Mouse (Mus musculus) kidney, adult 11 months (tissue): ENCODE measurements around the gene Thpo.

ENCODE experiments used
- DNase-seq: peaks from one replicate; pipeline ENCODE4 v3.0.0; 2022

Gene Thpo

DNA sequence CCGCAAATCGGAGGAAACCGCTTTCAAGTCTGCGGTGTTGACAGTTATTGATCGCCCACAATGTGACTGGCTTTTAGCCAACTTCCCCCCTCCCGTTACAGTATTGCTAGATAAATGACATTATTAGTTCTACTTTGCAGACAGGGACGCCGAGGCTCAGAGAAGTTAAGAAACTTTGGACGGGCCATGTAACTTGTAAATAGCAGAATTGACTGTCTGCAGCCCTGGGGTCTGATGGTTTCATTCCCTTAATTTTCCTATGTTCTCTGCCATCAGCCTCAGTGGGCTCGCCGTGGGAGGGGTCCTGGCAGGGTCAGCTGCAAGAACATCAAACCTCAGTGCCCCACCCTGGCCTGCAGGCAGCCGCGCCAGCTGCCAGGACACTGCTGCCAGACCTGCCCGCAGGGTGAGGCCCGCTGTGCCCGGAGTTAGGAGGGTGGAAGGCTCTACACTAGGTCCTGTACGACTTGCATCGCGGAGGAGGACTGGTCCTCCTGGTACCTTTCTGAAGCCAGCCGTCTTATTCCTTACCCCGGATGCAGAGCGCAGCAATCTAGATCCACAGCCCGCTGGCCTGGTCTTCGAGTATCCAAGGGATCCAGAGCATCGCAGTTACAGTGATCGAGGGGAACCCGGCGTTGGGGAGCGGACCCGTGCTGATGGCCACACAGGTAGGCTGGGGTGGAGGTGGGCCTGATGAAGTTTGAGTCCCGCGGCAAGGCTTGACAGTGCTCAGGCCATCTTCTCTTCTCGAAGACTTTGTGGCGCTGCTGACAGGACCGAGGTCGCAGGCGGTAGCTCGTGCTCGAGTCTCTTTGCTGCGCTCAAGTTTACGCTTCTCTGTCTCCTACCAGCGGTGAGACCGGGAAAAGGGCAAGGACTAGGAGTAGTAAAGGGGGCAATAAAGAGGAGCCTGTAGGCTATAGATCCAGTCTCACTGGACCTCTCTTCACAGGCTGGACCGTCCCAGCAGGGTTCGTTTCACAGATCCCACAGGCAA lies at the start of gene Thpo:
TSS of gene Thpo (minus strand) at position 781 of the 1,000 bp plus-strand sequence.
- no peak for DNase-seq

DNA sequence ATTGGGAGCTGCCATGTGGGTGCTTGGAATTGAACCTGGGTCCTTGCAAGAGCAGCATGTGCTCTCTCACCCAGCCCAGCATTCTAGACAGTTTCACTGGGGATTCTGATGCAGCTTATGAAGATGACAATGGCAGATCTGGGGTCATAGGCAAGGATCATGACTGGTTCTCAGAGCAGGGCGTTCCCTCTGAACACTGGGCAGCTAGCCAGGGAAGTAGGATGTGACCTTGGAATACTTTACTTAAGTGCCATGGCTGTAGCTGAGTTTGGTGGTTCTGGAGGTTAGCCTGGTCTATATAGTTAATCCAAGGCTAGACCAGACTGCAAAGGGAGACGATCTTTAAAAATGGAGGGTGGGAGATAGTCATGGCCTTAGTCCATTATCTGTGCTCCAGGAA lies 49.6 kb upstream of the Thpo start:
- no peak for DNase-seq

DNA sequence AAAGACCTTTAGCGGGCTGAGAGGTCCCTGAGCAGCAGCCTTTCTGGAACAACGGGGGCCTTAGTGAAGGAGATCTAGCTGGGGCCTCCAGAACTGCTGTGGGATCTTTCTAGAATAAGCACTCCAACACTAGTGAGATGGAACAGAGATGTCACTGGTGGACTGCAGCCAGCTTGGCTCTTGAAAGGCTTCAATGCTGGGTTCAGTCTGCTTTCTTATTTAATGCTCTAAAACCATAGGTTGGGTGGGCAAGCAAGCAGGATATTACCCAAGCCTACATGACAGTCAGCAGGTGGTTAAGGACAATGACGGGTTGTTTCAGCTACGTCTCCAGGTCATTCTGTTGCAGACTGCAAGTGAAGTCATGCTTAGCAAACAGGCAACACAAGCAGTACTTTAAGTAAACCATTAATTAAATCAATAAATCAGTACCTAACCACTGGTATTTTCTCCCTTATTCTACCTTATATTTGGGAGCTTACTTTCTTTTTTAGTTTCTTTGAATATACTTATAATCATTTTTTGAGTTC lies 46.9 kb upstream of the Thpo start:
- DNase-seq: peak; percentile 17

DNA sequence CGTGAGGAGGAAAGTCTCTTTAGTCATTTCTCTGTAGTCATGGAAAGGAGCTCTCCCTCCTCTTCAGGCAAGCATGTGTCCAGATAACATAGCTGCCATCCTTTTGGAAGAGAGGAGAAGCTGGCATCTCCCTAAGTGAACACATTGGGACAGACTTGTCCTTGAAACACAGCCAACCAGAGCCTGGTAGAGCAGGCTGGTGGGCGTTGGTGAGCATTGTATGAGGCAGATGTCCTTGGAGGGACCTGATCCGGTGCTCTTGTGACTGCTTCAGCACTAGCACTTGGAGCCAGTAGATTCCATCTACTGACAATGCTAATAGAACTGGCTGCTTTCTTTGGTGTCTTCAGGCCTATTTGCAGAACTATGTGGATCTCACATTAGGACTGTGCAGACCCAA lies 45.5 kb upstream of the Thpo start:
- no peak for DNase-seq

DNA sequence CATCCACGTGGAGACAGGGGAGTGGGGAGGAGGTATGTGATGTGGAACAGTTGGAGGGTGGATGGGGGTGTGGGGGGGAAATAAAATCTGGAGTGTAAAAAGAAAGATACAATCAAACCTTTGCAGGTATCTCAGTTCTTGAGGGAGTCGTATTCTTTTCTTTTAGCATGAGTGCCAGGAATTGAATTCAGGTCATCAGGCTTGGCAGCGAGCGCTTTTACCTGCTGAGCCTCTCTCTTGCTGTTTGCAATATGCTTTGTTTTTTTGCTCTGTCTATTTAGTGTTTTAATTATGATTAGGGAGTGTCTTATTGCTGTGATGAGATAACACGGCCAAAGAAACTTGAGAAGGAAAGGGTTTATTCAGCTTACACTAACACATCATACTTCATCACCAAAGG lies 40.7 kb upstream of the Thpo start:
- no peak for DNase-seq

DNA sequence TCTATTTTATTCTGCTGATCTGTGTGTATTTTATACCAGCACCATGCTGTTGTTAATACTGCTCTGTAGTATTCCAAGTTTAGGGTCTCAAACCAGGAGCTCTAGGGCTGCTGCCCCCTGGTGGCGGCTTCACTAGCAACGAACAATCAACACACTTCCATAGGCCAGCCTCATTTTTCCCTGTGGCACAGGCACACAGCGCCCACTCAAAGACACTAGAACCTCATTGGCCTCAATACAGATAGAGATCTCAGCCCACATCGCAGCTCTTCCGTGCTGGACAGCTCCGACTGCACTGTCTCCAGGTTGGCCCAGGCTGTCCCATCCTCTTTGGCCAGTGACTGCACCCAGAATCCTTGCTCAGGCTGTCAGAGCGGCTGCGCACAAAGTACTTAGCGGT lies 30.9 kb upstream of the Thpo start:
- peak; percentile 21 for DNase-seq

DNA sequence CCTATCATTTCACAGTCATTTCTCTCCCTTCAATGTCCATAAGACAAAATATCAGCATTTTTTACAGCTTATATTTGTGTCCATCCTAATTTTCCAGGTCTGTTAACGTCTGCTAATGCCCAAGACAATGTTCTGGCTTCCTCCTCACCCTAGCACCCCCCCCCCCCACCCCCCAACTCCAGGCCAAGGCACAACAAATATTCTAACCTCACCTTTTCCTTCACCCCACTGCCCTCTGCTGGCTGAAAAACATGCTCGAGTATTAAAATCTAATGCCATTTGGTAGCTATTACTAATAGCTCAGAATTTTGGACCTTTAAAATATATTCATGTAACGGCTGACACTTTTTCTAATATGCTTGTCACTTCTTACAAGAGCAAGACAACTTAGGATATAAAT lies 27.4 kb upstream of the Thpo start:
- no peak for DNase-seq

DNA sequence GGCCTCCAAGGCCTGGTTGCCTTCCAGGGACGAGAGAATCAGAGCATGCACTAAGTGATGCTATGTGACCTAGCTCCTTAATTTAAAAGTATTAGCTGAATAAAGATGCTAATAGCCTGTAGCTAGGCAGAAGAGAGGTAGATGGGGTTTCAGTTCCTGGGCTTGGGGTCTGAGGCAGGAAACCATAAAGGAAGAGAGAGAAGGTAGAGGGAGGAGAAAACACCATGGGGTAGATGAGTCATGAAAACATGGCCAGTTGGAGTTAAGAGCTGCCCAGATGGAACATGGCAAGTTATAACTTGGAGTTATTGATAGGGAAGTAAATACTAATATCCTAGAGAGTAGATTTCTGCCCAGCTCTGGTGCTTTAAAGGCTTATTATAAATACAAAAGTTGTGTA lies 23.1 kb upstream of the Thpo start:
- no peak for DNase-seq

DNA sequence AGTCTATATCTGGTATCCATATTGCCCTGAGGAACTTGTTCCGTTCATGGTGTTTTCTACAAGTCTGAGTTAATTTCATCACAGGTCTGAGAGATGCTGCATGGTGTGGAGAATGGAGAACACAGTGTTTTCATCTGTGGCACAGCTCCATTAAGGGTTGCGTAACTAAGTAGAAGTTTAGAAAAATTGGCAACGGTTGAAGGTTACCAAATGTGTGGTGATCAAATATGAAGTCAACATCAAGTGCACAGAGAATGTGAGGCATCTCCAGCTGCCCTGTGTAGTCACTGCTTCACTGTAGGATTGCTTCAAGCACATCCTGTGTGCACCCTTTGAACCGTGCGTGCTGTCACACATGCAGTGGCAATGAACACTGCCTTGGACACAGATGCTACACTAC lies 21.7 kb upstream of the Thpo start:
- no peak for DNase-seq

DNA sequence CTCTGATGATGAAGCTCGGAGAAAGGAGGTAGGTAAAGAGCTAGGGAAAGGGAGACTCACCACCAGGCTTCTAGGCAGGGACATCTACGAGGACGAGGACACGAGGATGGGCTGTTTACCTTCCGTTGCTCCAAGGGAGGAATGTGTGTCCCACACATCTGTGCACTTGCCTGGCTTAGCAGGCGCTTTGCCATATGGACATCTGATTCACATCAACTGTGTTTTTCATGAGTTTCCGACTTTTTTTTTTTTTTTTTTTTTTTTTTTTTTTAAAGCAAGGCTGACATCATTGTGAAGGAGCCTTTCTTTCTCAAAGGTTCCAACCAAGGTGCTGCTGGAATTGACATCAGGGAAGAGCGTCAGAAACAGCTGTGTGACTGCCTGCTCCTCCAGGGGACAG lies 16.2 kb upstream of the Thpo start:
- no peak for DNase-seq

DNA sequence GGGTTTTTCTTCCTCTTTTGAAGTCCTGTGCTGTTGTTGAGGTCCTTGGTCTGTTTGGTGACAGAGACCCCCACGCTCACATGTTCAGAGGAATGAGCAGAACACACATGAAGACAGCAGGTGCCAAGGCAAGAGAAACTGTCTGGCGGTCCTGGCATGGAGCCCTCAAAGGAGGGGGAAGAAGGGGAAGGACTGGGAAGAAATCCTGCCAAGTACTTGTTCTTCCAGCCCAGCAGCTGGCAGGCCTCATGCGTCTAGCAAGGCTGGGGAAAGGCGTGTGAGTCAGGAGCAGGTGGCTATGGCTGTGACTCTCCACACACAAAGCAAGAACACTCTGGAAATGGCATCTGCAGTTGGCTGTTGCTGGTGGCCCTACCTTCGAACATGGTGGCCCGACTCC lies 12.3 kb upstream of the Thpo start:
- no peak for DNase-seq

DNA sequence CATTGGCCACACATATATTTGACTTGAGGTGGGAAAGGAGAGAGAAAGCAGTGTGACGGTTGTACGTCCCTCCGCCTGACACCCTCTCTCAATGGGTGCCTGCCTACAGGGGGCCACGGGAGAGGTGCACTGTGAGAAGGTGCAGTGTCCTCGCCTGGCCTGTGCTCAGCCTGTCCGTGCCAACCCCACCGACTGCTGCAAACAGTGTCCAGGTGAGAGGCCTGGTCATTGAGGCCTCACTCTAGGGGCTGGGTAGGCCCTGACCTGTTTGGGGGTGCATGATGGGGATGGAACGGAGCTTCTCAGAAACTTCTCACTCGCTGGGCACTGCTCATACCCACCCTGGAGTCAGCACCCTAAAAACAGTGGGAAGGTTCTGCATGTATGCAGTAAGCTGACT lies 5.5 kb upstream of the Thpo start:
- DNase-seq: no peak

DNA sequence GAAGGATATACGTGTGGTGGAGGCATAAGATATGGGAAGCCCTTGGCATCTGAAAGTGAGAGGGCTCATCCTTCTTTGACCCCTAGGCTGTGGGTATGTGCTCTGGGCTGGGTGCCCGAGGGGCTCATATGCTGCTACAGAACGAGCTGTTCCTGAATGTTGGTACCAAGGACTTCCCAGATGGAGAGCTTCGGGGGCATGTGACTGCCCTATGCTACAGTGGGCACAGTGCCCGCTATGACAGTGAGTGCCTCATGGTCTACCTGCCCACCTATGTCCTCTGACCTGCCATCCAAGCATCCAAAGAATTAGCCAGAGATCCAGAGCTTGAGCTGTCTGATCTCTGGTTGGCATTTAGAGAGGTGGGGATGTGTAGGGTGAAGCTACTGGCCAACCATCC lies 2.5 kb upstream of the Thpo start:
- DNase-seq: no peak

DNA sequence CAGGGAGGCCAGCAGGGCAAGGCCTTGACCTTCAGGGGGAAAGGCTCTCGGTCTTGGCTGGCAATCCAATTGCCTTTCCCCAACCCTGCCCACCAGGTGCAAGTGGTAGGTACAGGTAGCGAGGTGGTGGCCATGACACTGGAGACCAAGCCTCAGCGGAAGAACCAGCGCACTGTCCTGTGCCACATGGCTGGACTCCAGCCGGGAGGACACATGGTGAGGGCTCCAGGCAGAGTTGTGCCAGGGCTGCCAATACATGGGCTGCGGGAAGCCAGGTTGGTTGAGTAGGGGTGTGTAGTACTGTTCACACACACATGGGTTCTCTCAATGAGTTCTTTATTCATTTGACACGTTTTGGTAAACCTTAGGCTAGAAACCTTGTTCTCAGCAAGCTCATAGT lies 1.9 kb upstream of the Thpo start:
- DNase-seq: no peak

DNA sequence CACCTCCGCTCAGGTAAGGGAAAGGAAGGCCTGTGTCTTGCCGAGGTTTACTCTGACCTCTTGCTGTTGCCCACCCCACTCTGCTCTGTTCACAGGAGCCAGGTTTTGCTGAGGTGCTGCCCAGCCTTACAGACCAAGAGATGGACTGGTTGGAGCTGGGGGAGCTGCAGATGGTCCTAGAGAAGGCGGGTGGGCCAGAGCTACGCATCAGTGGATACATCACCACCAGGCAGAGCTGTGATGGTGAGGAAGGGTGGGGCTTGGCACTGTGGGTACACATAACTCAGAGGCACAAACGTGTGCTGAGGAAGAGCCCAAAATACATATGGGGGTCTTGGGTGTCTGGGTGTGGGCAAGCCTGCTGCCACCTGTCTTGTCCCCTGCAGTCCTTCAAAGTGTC lies 1.3 kb upstream of the Thpo start:
- DNase-seq: no peak

DNA sequence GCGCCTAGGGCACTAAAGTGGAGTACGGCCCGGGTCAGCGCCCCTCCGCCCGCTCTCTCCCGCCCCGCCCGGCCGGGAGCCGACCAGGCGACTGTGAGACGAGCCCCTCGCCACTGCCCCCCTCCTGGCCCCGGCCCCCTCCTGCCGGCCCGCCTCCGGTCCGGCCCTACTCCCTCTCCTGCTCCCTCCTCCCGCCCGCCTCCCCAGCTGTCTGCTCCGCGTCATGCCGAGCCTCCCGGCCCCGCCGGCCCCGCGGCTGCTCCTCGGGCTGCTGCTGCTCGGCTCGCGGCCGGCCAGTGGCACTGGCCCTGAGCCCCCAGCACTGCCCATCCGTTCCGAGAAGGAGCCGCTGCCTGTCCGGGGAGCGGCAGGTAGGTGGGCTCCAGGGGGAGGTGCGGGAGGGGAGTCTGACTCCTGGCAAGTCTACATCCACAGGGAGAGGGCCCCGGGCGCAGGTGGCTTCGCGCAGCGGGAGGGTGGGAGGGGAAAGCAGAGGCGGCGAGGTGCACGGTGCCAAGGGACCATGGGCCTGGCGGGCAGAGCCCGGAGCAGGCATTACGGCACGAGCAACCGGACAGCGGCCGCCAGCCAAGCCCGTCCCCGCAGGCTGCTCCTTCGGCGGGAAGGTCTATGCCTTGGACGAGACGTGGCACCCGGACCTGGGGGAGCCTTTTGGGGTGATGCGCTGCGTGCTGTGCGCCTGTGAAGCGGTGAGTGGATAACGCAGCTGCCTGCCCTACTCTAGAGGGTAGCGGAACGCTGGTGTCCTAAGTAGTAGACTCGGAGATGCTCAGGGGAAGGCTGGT lies 1.2 kb downstream of the Thpo start, which contains the start of gene Chrd:
TSS of gene Chrd (plus strand) at position 203 of the 806 bp plus-strand sequence.
- DNase-seq: peak; percentile 49

DNA sequence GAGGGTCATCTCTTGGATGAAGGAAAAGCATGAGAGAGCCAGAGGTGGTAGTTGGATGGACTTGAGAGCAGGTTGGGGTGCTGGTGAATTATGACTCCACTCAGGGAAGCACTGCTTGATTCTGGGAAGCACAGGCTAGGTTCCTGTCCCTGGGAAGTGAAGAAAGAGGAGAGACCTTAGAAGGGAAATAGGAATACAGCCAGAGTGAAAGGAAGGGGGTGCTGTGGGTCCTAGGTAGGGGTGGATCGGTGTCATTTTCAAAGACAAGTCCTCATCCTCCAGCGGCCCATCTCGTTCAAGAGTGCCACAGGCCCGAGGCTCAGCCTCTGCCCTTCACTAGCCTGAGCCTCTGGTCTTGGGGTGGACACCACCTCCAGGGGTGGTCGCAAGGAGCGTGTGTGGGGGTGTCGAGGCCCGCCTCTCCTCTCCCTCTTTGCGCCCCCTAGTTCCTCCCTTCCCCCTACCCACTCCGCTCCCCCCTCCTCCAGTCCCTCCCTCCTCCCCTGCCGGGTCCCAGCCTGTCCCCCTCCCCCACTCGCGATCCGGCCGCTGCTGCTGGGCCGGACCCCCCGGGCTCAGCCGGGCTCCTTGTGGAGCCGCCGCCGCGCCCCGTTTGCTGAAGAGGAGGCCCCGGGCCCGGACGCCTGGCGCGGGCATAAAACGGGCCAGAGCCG lies 1.9 kb downstream of the Thpo start:
- no peak for DNase-seq

DNA sequence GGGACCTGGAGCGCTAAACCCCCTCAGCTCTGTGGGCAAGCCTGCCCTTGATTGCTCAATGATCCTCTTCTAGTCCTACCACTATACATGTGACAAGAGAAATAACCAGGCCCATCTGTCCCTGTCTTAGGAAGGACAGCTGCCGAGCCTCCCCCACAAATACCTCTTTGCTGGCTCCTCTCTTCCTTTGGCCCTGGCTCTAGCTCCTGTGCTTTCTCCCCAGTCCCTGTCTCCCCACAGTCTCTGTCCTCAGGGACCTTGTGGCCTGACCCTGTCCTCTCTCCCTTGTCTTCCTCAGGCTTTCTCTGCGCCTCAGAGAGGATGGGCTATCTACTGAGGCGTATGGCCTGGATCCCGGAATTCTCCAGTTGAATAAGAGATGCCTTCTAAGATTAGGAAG lies 2.6 kb downstream of the Thpo start:
- no peak for DNase-seq

DNA sequence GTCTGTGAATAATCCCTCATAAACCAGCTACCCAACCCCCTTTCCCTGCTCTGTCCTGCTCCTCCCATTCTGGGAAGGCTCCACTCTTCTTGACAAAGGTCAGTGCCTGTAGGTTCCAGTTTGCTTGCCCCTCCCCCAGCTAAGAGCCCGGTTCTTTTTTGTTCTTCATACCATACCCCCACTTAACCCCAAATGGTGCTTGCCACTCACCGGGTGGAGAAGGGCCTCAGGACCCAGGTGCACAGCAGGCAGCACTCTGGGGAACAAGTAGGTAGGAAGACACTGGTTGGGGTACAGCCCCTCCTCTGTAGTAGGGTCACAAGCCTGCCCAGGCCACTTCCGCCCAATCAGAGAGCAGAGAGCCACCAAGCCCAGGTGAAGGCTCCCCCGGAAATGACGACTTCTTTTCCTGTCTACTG lies 4.0 kb downstream of the Thpo start:
- DNase-seq: peak; percentile 84

DNA sequence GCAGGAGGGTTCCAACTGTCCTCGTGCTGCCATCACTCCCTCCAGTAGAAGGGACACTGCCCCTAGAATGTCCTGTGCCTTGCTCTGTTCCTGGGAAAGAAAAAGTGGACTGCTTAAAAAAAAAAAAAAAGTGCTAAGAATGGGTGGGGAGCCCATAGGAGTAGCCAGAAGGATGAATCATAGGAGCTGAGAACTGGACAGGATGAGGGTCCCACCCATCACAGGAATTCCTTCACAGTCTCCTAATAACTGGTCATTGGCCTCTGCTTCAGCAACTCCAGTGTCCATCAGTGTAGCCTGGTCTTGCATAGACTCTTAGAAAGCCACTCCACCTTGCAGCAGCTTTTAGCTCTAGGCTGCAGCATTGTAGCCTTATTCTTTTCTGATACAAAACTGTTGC lies 7.9 kb downstream of the Thpo start:
- no peak for DNase-seq

DNA sequence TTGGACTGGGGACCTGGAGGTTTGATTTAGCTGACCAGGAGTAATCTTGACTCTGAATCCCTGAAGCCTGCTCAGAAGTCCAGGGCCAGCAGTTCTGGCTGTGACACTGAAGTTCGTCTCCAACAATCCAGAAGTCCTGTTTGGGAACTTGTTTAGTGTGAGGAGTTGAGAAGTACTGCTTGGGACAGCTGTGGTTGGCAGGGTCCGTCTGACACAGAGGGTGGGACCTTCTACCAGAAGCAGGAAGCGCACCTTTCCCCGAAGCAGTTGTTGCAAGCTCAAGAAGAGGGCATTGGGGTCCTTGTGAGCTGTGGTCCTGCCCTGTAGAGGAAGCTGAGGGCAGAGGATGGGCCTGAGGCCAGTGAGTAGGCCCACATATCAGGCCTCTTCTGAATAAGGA lies 8.6 kb downstream of the Thpo start:
- no peak for DNase-seq

DNA sequence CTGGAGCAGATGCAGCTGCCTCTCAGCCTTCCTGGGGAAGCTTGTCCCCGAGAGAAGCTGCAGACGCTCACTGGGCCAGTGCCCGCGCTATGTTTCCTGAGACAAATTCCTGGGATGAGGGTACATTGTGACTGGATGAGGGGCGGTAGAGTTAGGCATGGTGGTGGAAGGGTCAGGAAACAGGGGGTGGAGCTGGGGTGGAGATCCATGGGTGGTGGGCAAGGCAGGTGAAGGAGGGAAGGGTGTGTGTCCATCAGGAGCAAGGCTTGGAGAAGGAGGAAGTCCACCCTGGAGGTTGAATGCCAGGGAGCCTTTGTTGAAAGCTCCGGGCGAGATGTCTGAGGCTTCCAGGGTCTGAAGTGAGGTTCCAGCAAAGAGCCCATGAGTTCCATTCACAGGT lies 9.0 kb downstream of the Thpo start:
- no peak for DNase-seq

DNA sequence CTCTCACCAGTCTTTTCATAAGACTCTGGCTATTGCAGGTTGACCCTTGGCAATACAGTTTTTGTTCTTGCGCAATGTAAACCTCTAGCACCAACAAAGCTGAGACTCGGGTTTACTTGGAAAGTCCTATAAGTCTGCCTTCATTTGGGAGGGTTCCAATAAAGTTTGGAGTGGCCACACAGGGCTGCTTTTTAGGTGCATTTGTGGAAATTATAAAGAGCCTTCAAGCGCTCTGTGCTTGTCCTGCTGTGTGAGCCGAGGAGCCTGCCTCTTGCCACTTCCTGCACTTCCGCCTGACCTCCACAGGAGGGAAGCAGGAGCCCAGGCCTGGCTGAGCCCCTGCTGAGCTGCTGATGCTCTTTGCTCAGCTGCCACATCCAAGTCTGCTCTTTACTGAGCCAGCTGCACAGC lies 10.0 kb downstream of the Thpo start:
- DNase-seq: peak; percentile 54
